Mouse (Mus musculus): Measurements from ENCODE around the gene Mgat4e. TPM values are rescaled to one million over a fixed set of nuclear protein-coding genes. Genes with fewer than 3 reads are reported as not detected.

Gene Mgat4e
- polyA plus RNA-seq, 1 experiment = not detected

- DNase-seq (ENCODE audit: low read depth in 1 of 2, low spot score in 2 of 2) = no peak
- H3K36me3 ChIP-seq (ENCODE audit: control insufficient read depth, insufficient read depth, low read length) = no peaks in the 10 kb centered on the region
- no peak overlapping the region for H3K27ac ChIP-seq (ENCODE audit: insufficient read depth, low read length)
- peaks cover 5% of the 10 kb centered on the region; the same call in 1 of the 2 replicates for H3K4me1 ChIP-seq (ENCODE audit: control insufficient read depth, insufficient read depth, insufficient read length)
- no peak for TF ChIP-seq CTCF (IDR thresholded peaks at IDR 0.05; ENCODE audit: extremely low read depth, insufficient read depth, insufficient read length, insufficient replicate concordance)
- no peak for TF ChIP-seq POLR2A (IDR thresholded peaks at IDR 0.05; ENCODE audit: low read depth, low read length)
- H3K27me3 ChIP-seq (ENCODE audit: control insufficient read depth, insufficient read depth, low read length) = 0 out of 2 replicates have a peak, but pooled peaks cover 2% of the 10 kb centered on the region
- H3K4me3 ChIP-seq (ENCODE audit: extremely low read depth, insufficient read depth, insufficient read length) = no peak overlapping the region
These were observed 13.0 kb upstream of the Mgat4e start for GRCm38 (mm10) chr1:134562457-134562856.

- WGBS = 29% methylated on average over 7 of the region's 7 CpGs
- H3K27me3 ChIP-seq (ENCODE audit: control insufficient read depth, insufficient read depth, low read length) = 0 out of 2 replicates have a peak, but pooled peaks cover 2% of the 10 kb centered on the region
- no peak overlapping the region for H3K27ac ChIP-seq (ENCODE audit: insufficient read depth, low read length)
- peak overlapping the region; percentile 89 for H3K4me3 ChIP-seq (ENCODE audit: extremely low read depth, insufficient read depth, insufficient read length)
- H3K36me3 ChIP-seq (ENCODE audit: control insufficient read depth, insufficient read depth, low read length) = no peaks in the 10 kb centered on the region
- DNase-seq (ENCODE audit: low read depth in 1 of 2, low spot score in 2 of 2) = no peak
- peaks cover 8% of the 10 kb centered on the region for H3K4me1 ChIP-seq (ENCODE audit: control insufficient read depth, insufficient read depth, insufficient read length)
- no peak for TF ChIP-seq POLR2A (IDR thresholded peaks at IDR 0.05; ENCODE audit: low read depth, low read length)
- no peak for TF ChIP-seq CTCF (IDR thresholded peaks at IDR 0.05; ENCODE audit: extremely low read depth, insufficient read depth, insufficient read length, insufficient replicate concordance)
These were observed 12.3 kb upstream of the Mgat4e start for GRCm38 (mm10) chr1:134561770-134562143.

- Histone ChIP-seq H3K27me3 (ENCODE audit: control insufficient read depth, insufficient read depth, low read length) (0 out of 2 replicates have a peak, but pooled peaks cover 2% of the 10 kb centered on the region), H3K4me3 (ENCODE audit: extremely low read depth, insufficient read depth, insufficient read length) (peak overlapping the region; percentile 89), H3K36me3 (ENCODE audit: control insufficient read depth, insufficient read depth, low read length) (no peaks in the 10 kb centered on the region), H3K4me1 (ENCODE audit: control insufficient read depth, insufficient read depth, insufficient read length) (peaks cover 10% of the 10 kb centered on the region), H3K27ac (ENCODE audit: insufficient read depth, low read length) (no peak overlapping the region)
- peak in 1 of 2 experiments; percentile 11 for DNase-seq (ENCODE audit: low read depth in 1 of 2, low spot score in 2 of 2)
- TF ChIP-seq POLR2A (IDR thresholded peaks at IDR 0.05; ENCODE audit: low read depth, low read length) (no peak), CTCF (IDR thresholded peaks at IDR 0.05; ENCODE audit: extremely low read depth, insufficient read depth, insufficient read length, insufficient replicate concordance) (no peak)
- under 1% methylated on average over 56 of the region's 76 CpGs for WGBS
These were observed 11.6 kb upstream of the Mgat4e start for GRCm38 (mm10) chr1:134560801-134561769.

- TF ChIP-seq POLR2A (IDR thresholded peaks at IDR 0.05; ENCODE audit: low read depth, low read length) = no peak
- TF ChIP-seq CTCF (IDR thresholded peaks at IDR 0.05; ENCODE audit: extremely low read depth, insufficient read depth, insufficient read length, insufficient replicate concordance) = no peak
- WGBS = under 1% methylated on average over 34 of the region's 50 CpGs
These were observed 10.9 kb upstream of the Mgat4e start for GRCm38 (mm10) chr1:134560396-134560795.

GRCm38 (mm10) chr1:134559976-134560375 is 10.5 kb upstream of the Mgat4e start, which contains the start of gene Kdm5b:
TSS of gene Kdm5b (plus strand) at chr1:134560171.
- DNase-seq (ENCODE audit: low read depth in 1 of 2, low spot score in 2 of 2) = peak; percentile 62 to 89
- H3K27me3 ChIP-seq (ENCODE audit: control insufficient read depth, insufficient read depth, low read length) = 0 out of 2 replicates have a peak, but pooled peaks cover 2% of the 10 kb centered on the region
- H3K27ac ChIP-seq (ENCODE audit: insufficient read depth, low read length) = peak within 1 kb of the TSS; percentile 64
- peaks cover 10% of the 10 kb centered on the region for H3K4me1 ChIP-seq (ENCODE audit: control insufficient read depth, insufficient read depth, insufficient read length)
- H3K36me3 ChIP-seq (ENCODE audit: control insufficient read depth, insufficient read depth, low read length) = no peaks in the 10 kb centered on the region
- H3K4me3 ChIP-seq (ENCODE audit: extremely low read depth, insufficient read depth, insufficient read length) = peak within 1 kb of the TSS; percentile 89
- under 1% methylated on average over 34 of the region's 34 CpGs for WGBS
- TF ChIP-seq CTCF (IDR thresholded peaks at IDR 0.05; ENCODE audit: extremely low read depth, insufficient read depth, insufficient read length, insufficient replicate concordance) = no peak
- peak; percentile 95 for TF ChIP-seq POLR2A (IDR thresholded peaks at IDR 0.05; ENCODE audit: low read depth, low read length)

More at GRCm38 (mm10) chr1:134560396-134560795, 10.9 kb upstream of the Mgat4e start:
- Histone ChIP-seq H3K36me3 (ENCODE audit: control insufficient read depth, insufficient read depth, low read length) (no peaks in the 10 kb centered on the region), H3K27ac (ENCODE audit: insufficient read depth, low read length) (peak overlapping the region; percentile 64), H3K27me3 (ENCODE audit: control insufficient read depth, insufficient read depth, low read length) (0 out of 2 replicates have a peak, but pooled peaks cover 2% of the 10 kb centered on the region), H3K4me3 (ENCODE audit: extremely low read depth, insufficient read depth, insufficient read length) (peak overlapping the region; percentile 89), H3K4me1 (ENCODE audit: control insufficient read depth, insufficient read depth, insufficient read length) (peaks cover 10% of the 10 kb centered on the region)
- peak in 1 of 2 experiments; percentile 36 for DNase-seq (ENCODE audit: low read depth in 1 of 2, low spot score in 2 of 2)

GRCm38 (mm10) chr1:134559226-134559625 is 9.7 kb upstream of the Mgat4e start:
- WGBS = 95% methylated on average over 3 of the region's 3 CpGs
- peaks cover 10% of the 10 kb centered on the region for H3K4me1 ChIP-seq (ENCODE audit: control insufficient read depth, insufficient read depth, insufficient read length)
- H3K36me3 ChIP-seq (ENCODE audit: control insufficient read depth, insufficient read depth, low read length) = no peaks in the 10 kb centered on the region
- no peak for DNase-seq (ENCODE audit: low read depth in 1 of 2, low spot score in 2 of 2)
- H3K4me3 ChIP-seq (ENCODE audit: extremely low read depth, insufficient read depth, insufficient read length) = no peak overlapping the region
- TF ChIP-seq CTCF (IDR thresholded peaks at IDR 0.05; ENCODE audit: extremely low read depth, insufficient read depth, insufficient read length, insufficient replicate concordance) (no peak), POLR2A (IDR thresholded peaks at IDR 0.05; ENCODE audit: low read depth, low read length) (no peak)
- 0 out of 2 replicates have a peak, but pooled peaks cover 2% of the 10 kb centered on the region for H3K27me3 ChIP-seq (ENCODE audit: control insufficient read depth, insufficient read depth, low read length)
- no peak overlapping the region for H3K27ac ChIP-seq (ENCODE audit: insufficient read depth, low read length)
